Mouse (Mus musculus) erythroblast, embryonic 14.5 days (primary cell): ENCODE results near the gene Krtap3-1.

Experiments
- GATA1 ChIP-seq: IDR thresholded peaks from 2 replicates; pipeline ENCODE4 v1.6.1; 2012; ENCODE audit warnings: low read length, inconsistent platforms, mixed read lengths
- TAL1 ChIP-seq: IDR thresholded peaks from 3 replicates; pipeline ENCODE4 v1.6.1; 2012; ENCODE audit warnings: low read length, inconsistent platforms, mixed read lengths

DNA sequence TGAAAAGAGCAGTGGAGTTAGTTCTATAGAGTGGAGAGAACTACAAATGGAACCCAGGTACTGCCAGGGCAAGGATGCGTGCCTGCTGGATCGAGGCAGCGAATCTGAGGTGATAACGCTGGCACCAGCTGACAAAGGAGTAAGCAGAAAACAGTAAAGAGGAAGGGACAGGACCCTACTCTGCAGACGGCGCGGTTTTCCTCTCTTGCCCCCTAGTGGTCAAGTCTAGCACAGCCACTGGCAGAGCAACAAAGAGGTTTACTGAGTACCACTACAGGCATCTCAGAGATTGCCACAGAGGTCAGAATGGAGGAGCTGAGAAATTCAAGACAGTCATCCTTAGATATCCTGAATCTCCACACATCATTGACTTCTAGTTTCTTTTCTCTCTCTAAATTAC is 7.7 kb upstream of the Krtap3-1 start:
- TF ChIP-seq GATA1 (no peak), TAL1 (no peak)
